Mouse (Mus musculus) hindbrain, embryonic 13.5 days (tissue): ENCODE results near the gene Wif1. TPM values are rescaled to one million over a fixed set of nuclear protein-coding genes. Genes with fewer than 3 reads are reported as not detected.
A peak's percentile ranks its signal among the peaks of the same experiment; 100 is the strongest.

Experiments used
- ATAC-seq: fragments of 200-750 bp; cut with Nextera tagmentation; 2 replicates; pipeline ENCODE4 v1.8.0; 2017; ENCODE audit warnings: moderate TSS enrichment; ENCODE audit not compliant: low FRiP score
- H3K27ac ChIP-seq: fragments of 300-500 bp; sonication (generic); 2 replicates; pipeline ENCODE4 v1.5.1; 2015; ENCODE audit warnings: inconsistent platforms, mild to moderate bottlenecking, moderate library complexity
- H3K27me3 ChIP-seq: fragments of 300-500 bp; sonication (generic); 2 replicates; pipeline ENCODE4 v1.6.1; 2015; ENCODE audit warnings: mild to moderate bottlenecking, inconsistent platforms
- H3K36me3 ChIP-seq: fragments of 300-500 bp; sonication (generic); 2 replicates; pipeline ENCODE4 v1.6.1; 2015; ENCODE audit warnings: mild to moderate bottlenecking, inconsistent platforms
- H3K4me1 ChIP-seq: fragments of 300-500 bp; sonication (generic); replicated peaks from 2 replicates; pipeline ENCODE4 v1.6.1; 2015; ENCODE audit warnings: inconsistent platforms
- H3K4me2 ChIP-seq: fragments of 300-500 bp; sonication (generic); 2 replicates; pipeline ENCODE4 v1.6.1; 2015; ENCODE audit warnings: inconsistent platforms, mild to moderate bottlenecking, moderate library complexity
- H3K4me3 ChIP-seq: fragments of 300-500 bp; sonication (generic); 2 replicates; pipeline ENCODE4 v1.5.1; 2015; ENCODE audit warnings: mild to moderate bottlenecking, inconsistent platforms
- H3K9ac ChIP-seq: fragments of 300-500 bp; sonication (generic); 2 replicates; pipeline ENCODE4 v1.6.1; 2015; ENCODE audit warnings: mild to moderate bottlenecking, inconsistent platforms
- H3K9me3 ChIP-seq: fragments of 300-500 bp; sonication (generic); 2 replicates; pipeline ENCODE4 v1.6.1; 2016; ENCODE audit warnings: inconsistent platforms
- WGBS: fragments of 180-500 bp; shearing (Covaris S2); methylation state at CpG from one replicate; pipeline ENCODE4 v1.1.7; 2015; 5-methylcytosine and 5-hydroxymethylcytosine counted together
- polyA plus RNA-seq: library from polyadenylated mRNA; unstranded; fragments of >200 nt; fragmentation: Nextera tagmentation; extraction: Ambion mirVana; gene quantifications from 2 replicates; pipeline ENCODE4 v1.2.1, GENCODE M21; 2015

Wif1 gene
- polyA plus RNA-seq, 1 experiment from 2014 or later = 10.7 TPM

DNA sequence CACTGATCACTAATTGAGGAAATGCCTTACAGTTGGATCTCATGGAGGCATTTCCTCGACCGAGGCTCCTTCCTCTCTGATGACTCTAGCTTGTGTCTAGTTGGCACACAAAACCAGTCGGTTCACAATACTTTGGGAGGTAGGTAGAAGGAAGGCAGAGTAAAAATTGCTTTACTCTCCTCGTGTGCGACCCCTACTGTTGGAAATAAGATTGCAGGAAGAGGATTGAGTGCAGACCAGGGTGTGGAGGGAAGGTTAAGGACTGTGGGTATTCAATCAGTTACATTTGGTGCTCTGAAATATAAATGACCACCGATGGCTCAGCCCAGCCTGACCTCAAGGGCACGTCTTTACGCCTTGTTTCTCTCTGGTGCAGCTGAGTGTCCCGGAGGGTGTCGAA, 49.8 kb downstream of the Wif1 start:
- WGBS = 69% methylated on average over 10 of the region's 10 CpGs
- no peak overlapping the region for H3K4me3 ChIP-seq
- H3K9me3 ChIP-seq = no peaks in the 10 kb centered on the region
- H3K27ac ChIP-seq = no peak overlapping the region
- no peak overlapping the region for H3K9ac ChIP-seq
- H3K4me1 ChIP-seq = no peaks in the 10 kb centered on the region
- H3K36me3 ChIP-seq = no peaks in the 10 kb centered on the region
- no peak overlapping the region for H3K4me2 ChIP-seq
- ATAC-seq = no peak
- H3K27me3 ChIP-seq = no peaks in the 10 kb centered on the region

DNA sequence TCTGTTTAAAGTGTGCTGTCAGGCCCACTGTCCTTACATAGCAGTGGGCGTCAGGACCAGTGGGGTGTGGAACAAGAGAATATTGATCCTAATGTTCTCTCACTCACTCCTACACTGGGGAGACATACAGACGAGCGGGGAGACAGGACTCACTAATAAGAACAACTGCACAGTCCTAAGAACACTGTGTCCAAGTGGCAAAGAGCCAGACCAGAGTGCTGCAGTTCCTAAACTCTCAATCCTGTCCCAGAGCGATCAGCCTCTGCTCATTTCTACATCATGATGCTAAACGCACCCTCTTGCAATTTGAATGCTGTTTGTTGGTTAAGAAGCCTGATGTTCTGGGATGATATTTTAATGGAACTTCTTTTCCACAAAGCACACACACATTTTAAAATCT, 54.9 kb downstream of the Wif1 start:
- H3K4me2 ChIP-seq = no peak overlapping the region
- 81% methylated on average over 5 of the region's 5 CpGs for WGBS

DNA sequence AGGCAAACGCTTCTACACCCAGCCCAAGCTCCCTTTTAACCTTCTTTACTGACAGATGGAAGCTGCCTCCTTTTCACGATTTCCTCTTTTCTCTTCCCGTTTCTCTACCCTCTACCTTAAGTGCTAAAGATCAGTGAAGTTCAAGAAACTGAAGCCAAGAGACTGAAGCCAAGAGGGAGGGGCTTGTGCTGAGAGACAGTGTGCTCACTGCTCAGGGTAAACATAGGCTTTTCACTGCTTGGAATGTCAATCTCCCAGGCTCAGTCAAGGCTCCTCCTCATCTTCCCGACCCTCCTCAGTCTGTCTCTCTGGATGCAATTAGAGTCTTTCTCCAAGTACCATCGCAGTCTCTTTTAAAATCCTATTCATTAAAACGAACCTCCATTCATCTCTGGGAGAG, 55.6 kb downstream of the Wif1 start:
- no peak for ATAC-seq

More for the DNA sequence above, 54.9 kb downstream of the Wif1 start:
- no peak overlapping the region for H3K4me3 ChIP-seq
- ATAC-seq = no peak
- no peaks in the 10 kb centered on the region for H3K27me3 ChIP-seq
- H3K36me3 ChIP-seq = no peaks in the 10 kb centered on the region
- no peak overlapping the region for H3K9ac ChIP-seq
- H3K27ac ChIP-seq = no peak overlapping the region
- H3K9me3 ChIP-seq = no peaks in the 10 kb centered on the region
- H3K4me1 ChIP-seq = no peaks in the 10 kb centered on the region

DNA sequence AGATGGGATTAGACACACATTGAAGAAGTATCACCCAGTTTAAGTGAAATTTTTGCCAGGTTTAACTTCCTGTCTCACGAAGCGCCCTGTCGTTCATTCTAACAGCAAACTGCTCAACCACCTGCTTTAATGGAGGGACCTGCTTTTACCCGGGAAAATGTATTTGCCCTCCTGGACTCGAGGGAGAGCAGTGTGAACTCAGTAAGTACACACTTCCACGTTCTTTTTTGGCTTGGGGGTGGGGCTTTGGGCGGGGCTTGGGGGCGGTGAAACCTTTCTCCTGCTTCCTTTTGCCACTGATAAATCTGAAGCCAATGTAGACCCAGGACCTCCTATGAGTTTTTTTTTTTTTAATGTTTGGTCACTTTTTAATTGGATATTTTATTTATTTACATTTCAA, 56.2 kb downstream of the Wif1 start:
- Histone ChIP-seq H3K36me3 (no peaks in the 10 kb centered on the region), H3K9me3 (no peaks in the 10 kb centered on the region), H3K27ac (no peak overlapping the region), H3K9ac (no peak overlapping the region), H3K4me3 (no peak overlapping the region), H3K4me2 (no peak overlapping the region), H3K4me1 (no peaks in the 10 kb centered on the region), H3K27me3 (no peaks in the 10 kb centered on the region)
- ATAC-seq = no peak
- 28% methylated on average over 8 of the region's 8 CpGs for WGBS

More for the DNA sequence above, 55.6 kb downstream of the Wif1 start:
- H3K9ac ChIP-seq = no peak overlapping the region
- no peaks in the 10 kb centered on the region for H3K27me3 ChIP-seq
- H3K36me3 ChIP-seq = no peaks in the 10 kb centered on the region
- H3K4me3 ChIP-seq = no peak overlapping the region
- 9% methylated on average over 6 of the region's 6 CpGs for WGBS
- H3K9me3 ChIP-seq = no peaks in the 10 kb centered on the region
- H3K27ac ChIP-seq = no peak overlapping the region
- H3K4me1 ChIP-seq = no peaks in the 10 kb centered on the region
- peak overlapping the region; percentile 17 for H3K4me2 ChIP-seq

DNA sequence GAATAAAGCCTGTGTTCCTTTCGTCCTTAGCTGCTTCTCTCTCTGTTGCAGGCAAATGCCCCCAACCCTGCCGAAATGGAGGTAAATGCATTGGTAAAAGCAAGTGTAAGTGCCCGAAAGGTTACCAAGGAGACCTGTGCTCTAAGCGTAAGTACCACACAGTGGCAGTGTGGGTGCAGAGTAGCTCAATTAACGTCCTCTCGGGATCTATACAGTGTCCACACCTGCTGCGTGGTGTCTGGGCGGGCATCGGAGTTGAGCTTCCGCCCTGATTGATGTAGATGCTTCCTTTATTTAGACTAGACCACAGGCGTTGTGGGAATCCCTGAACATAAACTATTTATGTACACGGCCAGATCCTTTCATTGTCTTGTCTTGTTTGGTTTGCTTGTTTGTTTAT, 62.2 kb downstream of the Wif1 start:
- H3K27me3 ChIP-seq = 0 out of 2 replicates have a peak, but pooled peaks cover 6% of the 10 kb centered on the region
- peak overlapping the region; percentile 27 for H3K4me2 ChIP-seq
- no peaks in the 10 kb centered on the region for H3K36me3 ChIP-seq
- H3K4me3 ChIP-seq = no peak overlapping the region
- peaks cover 6% of the 10 kb centered on the region for H3K4me1 ChIP-seq
- 48% methylated on average over 12 of the region's 12 CpGs for WGBS
- no peaks in the 10 kb centered on the region for H3K9me3 ChIP-seq
- no peak for ATAC-seq
- no peak overlapping the region for H3K27ac ChIP-seq
- H3K9ac ChIP-seq = no peak overlapping the region

DNA sequence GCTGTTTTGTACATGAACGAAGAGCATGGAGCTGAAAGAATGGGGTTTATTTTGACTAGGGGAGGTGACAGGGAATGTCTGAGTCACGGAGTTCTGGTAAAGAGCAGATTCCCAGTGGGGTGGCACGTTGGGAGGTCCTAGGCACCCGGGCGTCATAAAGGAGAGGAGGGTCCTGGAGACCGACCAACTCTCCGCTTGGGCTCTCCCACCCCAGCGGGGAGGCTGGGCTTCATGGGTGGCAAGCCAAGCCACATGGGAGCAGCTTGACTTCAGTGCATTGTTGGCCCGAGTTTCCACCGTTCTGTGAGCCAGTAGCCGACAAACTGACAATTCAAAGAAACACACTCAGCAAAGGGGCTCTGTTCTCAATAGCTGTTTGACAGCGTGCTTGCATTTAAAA, 64.5 kb downstream of the Wif1 start:
- H3K27ac ChIP-seq = no peak overlapping the region
- 59% methylated on average over 12 of the region's 12 CpGs for WGBS
- no peaks in the 10 kb centered on the region for H3K36me3 ChIP-seq
- H3K27me3 ChIP-seq = 0 out of 2 replicates have a peak, but pooled peaks cover 6% of the 10 kb centered on the region
- H3K4me2 ChIP-seq = no peak overlapping the region
- H3K9ac ChIP-seq = no peak overlapping the region
- no peak overlapping the region for H3K4me3 ChIP-seq
- H3K4me1 ChIP-seq = peaks cover 6% of the 10 kb centered on the region
- ATAC-seq = no peak
- no peaks in the 10 kb centered on the region for H3K9me3 ChIP-seq

DNA sequence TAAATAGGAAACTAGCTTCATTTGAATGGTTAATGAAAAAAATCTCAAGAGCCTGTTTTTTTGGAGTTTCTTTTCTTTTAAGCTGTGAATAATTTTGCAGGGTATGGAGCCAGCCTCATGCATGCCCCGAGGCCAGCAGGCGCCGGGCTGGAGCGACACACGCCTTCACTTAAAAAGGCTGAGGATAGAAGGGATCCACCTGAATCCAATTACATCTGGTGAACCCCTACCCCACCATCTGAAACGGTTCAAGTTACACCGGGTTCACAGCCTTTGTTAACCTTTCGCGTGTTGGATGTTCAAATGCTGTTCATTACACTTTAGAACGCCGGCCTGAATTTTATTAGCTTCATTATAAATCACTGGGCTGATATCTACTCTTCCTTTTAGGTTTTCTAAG, 65.9 kb downstream of the Wif1 start:
- Histone ChIP-seq H3K4me1 (peaks cover 6% of the 10 kb centered on the region), H3K36me3 (no peaks in the 10 kb centered on the region), H3K9ac (no peak overlapping the region), H3K4me3 (no peak overlapping the region), H3K27ac (no peak overlapping the region), H3K4me2 (no peak overlapping the region), H3K27me3 (0 out of 2 replicates have a peak, but pooled peaks cover 6% of the 10 kb centered on the region), H3K9me3 (no peaks in the 10 kb centered on the region)
- ATAC-seq = no peak
- 65% methylated on average over 11 of the region's 11 CpGs for WGBS

DNA sequence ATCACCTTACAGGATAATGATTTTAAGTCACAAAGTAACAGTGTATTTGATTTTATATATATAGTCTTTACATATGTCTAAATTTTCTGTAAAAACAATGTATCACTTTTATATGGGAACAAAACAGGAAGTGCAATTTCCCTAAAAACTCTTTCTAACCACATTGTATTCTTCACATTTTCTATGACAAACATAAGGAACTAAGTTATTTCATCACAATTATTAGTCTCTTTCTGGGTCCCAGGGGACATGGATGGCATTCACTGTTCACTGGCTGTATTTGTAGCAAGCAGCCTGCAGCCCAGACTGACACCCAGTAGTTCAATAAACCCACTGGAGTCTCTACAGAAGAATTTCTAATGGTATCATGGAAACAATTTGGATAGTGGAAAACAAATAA, 82.4 kb downstream of the Wif1 start:
- Histone ChIP-seq H3K4me1 (no peaks in the 10 kb centered on the region; the same call in 1 of the 2 replicates), H3K4me3 (no peak overlapping the region), H3K27me3 (no peaks in the 10 kb centered on the region), H3K9ac (no peak overlapping the region), H3K9me3 (peaks cover 5% of the 10 kb centered on the region; the same call in 1 of the 2 replicates), H3K4me2 (no peak overlapping the region), H3K36me3 (no peaks in the 10 kb centered on the region), H3K27ac (no peak overlapping the region)
- ATAC-seq = no peak

DNA sequence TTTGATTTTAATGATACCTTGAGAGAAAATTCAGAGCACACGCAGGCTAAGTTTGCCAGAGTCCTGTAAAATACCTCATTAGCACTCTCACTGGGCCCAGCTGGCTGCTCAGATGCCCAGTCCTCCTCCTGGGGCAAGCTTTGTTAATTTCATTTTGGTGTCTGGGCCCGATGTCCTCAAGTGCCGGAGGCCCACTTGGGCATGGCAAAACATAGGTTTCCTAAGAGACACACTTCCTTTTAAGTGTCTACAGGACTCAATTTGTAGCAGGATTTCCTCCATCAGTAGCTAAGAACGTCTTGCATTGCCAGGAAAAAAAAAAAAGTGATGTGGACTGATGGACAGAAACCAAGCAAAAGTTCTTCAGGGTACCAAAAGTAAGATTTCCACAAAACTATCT, 82.9 kb downstream of the Wif1 start:
- WGBS = 37% methylated on average over 4 of the region's 4 CpGs
- Histone ChIP-seq H3K27ac (no peak overlapping the region), H3K4me1 (no peaks in the 10 kb centered on the region; the same call in 1 of the 2 replicates), H3K36me3 (no peaks in the 10 kb centered on the region), H3K9ac (no peak overlapping the region), H3K27me3 (no peaks in the 10 kb centered on the region), H3K4me3 (no peak overlapping the region), H3K9me3 (peaks cover 5% of the 10 kb centered on the region; the same call in 1 of the 2 replicates), H3K4me2 (no peak overlapping the region)
- no peak for ATAC-seq

DNA sequence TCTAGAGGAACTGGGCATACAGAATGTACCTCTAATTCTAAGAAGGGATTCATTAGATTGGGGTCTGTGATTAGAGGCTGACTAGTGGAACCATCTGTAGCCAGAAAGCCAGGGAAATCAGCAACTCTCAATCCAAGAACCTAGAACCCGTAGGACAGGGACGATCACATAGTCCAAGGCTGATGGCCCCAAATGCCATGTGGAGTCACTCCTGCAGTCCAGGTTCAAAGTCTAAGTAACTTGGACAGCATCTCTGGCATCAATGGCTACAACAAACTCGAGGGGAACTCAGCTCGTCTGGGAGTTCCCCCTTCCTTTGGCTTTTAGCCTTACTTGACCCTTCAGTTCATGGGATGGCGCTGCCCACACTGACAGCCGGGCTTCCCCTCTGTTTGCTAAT, 87.0 kb downstream of the Wif1 start:
- H3K36me3 ChIP-seq = no peaks in the 10 kb centered on the region
- WGBS = 93% methylated on average over 6 of the region's 6 CpGs

DNA sequence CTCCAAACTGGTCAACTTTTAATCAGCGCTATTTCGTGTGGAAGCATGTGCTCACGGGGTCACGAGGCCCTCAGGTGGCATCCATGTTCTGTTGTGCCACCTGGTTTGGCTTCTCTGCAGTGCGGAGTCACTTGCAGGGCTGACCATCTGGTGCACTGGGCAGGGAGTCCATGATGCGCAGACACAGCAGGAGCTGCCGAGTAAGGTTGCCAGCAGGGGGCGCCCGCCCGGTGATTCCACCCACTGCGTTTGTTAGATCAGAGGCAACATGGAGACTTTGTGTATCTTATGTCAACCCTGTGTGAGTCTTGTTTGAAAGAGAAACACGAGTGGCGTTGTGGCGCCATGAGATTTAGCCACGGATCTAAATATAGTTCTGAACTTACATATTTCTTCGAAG, 90.7 kb downstream of the Wif1 start:
- no peak overlapping the region for H3K4me2 ChIP-seq
- no peak overlapping the region for H3K27ac ChIP-seq
- no peaks in the 10 kb centered on the region for H3K36me3 ChIP-seq
- H3K9me3 ChIP-seq = no peaks in the 10 kb centered on the region
- no peak overlapping the region for H3K9ac ChIP-seq
- no peaks in the 10 kb centered on the region for H3K27me3 ChIP-seq
- H3K4me1 ChIP-seq = no peaks in the 10 kb centered on the region
- no peak overlapping the region for H3K4me3 ChIP-seq
- WGBS = 93% methylated on average over 16 of the region's 16 CpGs
- no peak for ATAC-seq

More for the DNA sequence above, 87.0 kb downstream of the Wif1 start:
- no peak overlapping the region for H3K27ac ChIP-seq
- no peaks in the 10 kb centered on the region; the same call in 1 of the 2 replicates for H3K4me1 ChIP-seq
- ATAC-seq = no peak
- H3K4me3 ChIP-seq = no peak overlapping the region
- no peak overlapping the region for H3K4me2 ChIP-seq
- no peaks in the 10 kb centered on the region for H3K27me3 ChIP-seq
- no peaks in the 10 kb centered on the region for H3K9me3 ChIP-seq
- H3K9ac ChIP-seq = no peak overlapping the region

DNA sequence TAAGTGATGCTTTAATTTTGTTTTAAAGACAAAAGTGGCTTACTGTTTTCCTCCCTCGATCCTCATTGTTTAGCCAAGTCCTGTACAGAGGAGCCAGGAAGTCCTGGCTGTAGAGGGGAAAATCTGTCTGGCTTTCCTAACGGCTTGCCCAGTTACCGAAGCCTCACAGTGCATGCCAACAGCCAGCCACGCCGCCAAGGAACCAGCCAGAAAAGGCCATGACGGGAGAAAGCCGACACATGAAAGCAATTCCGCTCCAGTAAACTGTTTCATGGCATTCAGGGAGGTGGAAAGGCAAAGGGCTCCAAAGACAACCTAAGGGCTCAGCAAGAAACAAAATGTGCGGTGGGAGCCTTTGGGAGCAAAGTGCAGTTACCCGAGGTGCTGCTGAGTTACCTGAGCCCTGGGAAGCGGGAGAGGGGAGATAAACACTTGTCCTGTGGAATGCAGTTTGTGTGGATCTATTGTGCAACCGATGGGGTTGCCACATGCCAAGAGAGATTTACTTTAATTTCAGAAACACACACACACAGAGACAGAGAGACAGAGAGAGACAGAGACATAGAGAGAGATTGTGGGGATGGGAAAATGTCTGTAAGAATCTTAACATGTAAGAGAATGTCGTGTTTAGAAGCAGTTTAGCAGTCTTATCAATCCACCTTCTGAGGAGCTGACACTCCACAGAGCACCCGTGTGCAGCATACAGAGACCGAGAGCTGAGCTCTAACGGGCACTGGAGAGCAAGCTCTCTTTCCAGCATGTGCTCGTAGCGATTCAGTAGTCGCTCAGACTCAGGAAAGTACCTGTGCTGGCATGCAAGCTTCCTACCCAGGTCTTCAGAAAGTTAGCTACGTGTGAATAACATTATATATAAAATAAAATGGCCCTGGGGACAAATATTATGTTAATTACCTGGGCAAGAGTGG, 95.5 kb downstream of the Wif1 start:
- no peaks in the 10 kb centered on the region for H3K9me3 ChIP-seq
- no peak overlapping the region for H3K4me2 ChIP-seq
- H3K4me1 ChIP-seq = no peaks in the 10 kb centered on the region
- H3K4me3 ChIP-seq = no peak overlapping the region
- 70% methylated on average over 20 of the region's 20 CpGs for WGBS
- H3K36me3 ChIP-seq = no peaks in the 10 kb centered on the region
- H3K9ac ChIP-seq = no peak overlapping the region
- H3K27ac ChIP-seq = no peak overlapping the region
- no peaks in the 10 kb centered on the region for H3K27me3 ChIP-seq
- no peak for ATAC-seq
